Mouse (Mus musculus) retina, embryonic 14.5 days (tissue): ENCODE measurements at regions not wholly inside any gene's neighbourhood (a gene's known extent, or its start where the extent isn't known, plus 50 kb on each side); places are given as distances from the start of the nearest gene placed in this dataset.

ENCODE experiments used
- DNase-seq: peaks from one replicate; pipeline ENCODE4 v3.0.0-alpha.2; 2015; ENCODE audit warnings: low spot score

GRCm38 (mm10) chr4:99348674-99349073 lies 53.0 kb downstream of the Gm12689 start:
- peak; percentile 26 for DNase-seq

GRCm38 (mm10) chr4:99353122-99353774 lies 57.5 kb downstream of the Gm12689 start:
- DNase-seq: no peak

- DNase-seq: no peak
These were observed 58.5 kb downstream of the Gm12689 start for GRCm38 (mm10) chr4:99354241-99354640.

- DNase-seq: no peak
These were observed 59.1 kb downstream of the Gm12689 start for GRCm38 (mm10) chr4:99354835-99355234.

GRCm38 (mm10) chr4:99368036-99368435 lies 72.3 kb downstream of the Gm12689 start:
- DNase-seq: no peak

- DNase-seq: no peak
These were observed 75.5 kb downstream of the Gm12689 start for GRCm38 (mm10) chr4:99371162-99371561.

GRCm38 (mm10) chr4:99376171-99376570 lies 80.5 kb downstream of the Gm12689 start:
- DNase-seq: no peak

- peak; percentile 50 for DNase-seq
These were observed 81.2 kb downstream of the Gm12689 start for GRCm38 (mm10) chr4:99376911-99377310.

GRCm38 (mm10) chr4:99379983-99380382 lies 84.3 kb downstream of the Gm12689 start:
- peak; percentile 35 for DNase-seq

- no peak for DNase-seq
These were observed 89.7 kb downstream of the Gm12689 start for GRCm38 (mm10) chr4:99385381-99385780.

- no peak for DNase-seq
These were observed 93.7 kb downstream of the Gm12689 start for GRCm38 (mm10) chr4:99389428-99389827.

GRCm38 (mm10) chr4:99392986-99393385 lies 97.3 kb downstream of the Gm12689 start:
- peak; percentile 61 for DNase-seq

GRCm38 (mm10) chr4:99394244-99394643 lies 98.5 kb downstream of the Gm12689 start:
- peak; percentile 52 for DNase-seq

GRCm38 (mm10) chr4:99407466-99407865 lies 111.8 kb downstream of the Gm12689 start:
- no peak for DNase-seq

GRCm38 (mm10) chr4:99423449-99423848 lies 127.7 kb downstream of the Gm12689 start:
- no peak for DNase-seq

- DNase-seq: peak; percentile 17
These were observed 149.5 kb downstream of the Gm12689 start for GRCm38 (mm10) chr4:99445077-99445754.

GRCm38 (mm10) chr4:99445755-99446128 lies 150.0 kb downstream of the Gm12689 start:
- no peak for DNase-seq

- no peak for DNase-seq
These were observed 163.3 kb downstream of the Gm12689 start for GRCm38 (mm10) chr4:99458984-99459383.

- DNase-seq: peak; percentile 80
These were observed 163.7 kb downstream of the Gm12689 start for GRCm38 (mm10) chr4:99459436-99459835.

- no peak for DNase-seq
These were observed 169.8 kb downstream of the Gm12689 start for GRCm38 (mm10) chr4:99465493-99465892.

GRCm38 (mm10) chr4:99475701-99476218 lies 180.1 kb downstream of the Gm12689 start:
- DNase-seq: peak; percentile 44

GRCm38 (mm10) chr4:99484271-99484670 lies 171.8 kb upstream of the Foxd3 start:
- peak; percentile 23 for DNase-seq
